Mouse (Mus musculus) embryonic facial prominence, embryonic 15.5 days (tissue): ENCODE measurements around the gene Tap1. TPM values are rescaled to one million over a fixed set of nuclear protein-coding genes. Genes with fewer than 3 reads are reported as not detected.
"Not testable (repeated sequence)": the region's sequence is repeated elsewhere in the genome, so short reads cannot be mapped to it uniquely, and the experiment has no call there.

ENCODE experiments used
- ATAC-seq: fragments of 200-750 bp; cut with Nextera tagmentation; 2 replicates; pipeline ENCODE4 v1.8.0; 2017; ENCODE audit warnings: low read depth, moderate TSS enrichment; ENCODE audit not compliant: insufficient number of reproducible peaks, low FRiP score, low TSS enrichment
- H3K27ac ChIP-seq: fragments of 300-500 bp; sonication (generic); replicated peaks from 2 replicates; pipeline ENCODE4 v1.5.1; 2015; ENCODE audit warnings: mild to moderate bottlenecking, inconsistent platforms
- H3K27me3 ChIP-seq: fragments of 300-500 bp; sonication (generic); 2 replicates; pipeline ENCODE4 v1.6.1; 2015; ENCODE audit warnings: inconsistent platforms
- H3K36me3 ChIP-seq: fragments of 300-500 bp; sonication (generic); 2 replicates; pipeline ENCODE4 v1.6.1; 2015; ENCODE audit warnings: mild to moderate bottlenecking, inconsistent platforms
- H3K4me1 ChIP-seq: fragments of 300-500 bp; sonication (generic); 2 replicates; pipeline ENCODE4 v1.6.1; 2015; ENCODE audit warnings: inconsistent platforms
- H3K4me2 ChIP-seq: fragments of 300-500 bp; sonication (generic); replicated peaks from 2 replicates; pipeline ENCODE4 v1.6.1; 2015; ENCODE audit warnings: mild to moderate bottlenecking, inconsistent platforms
- H3K4me3 ChIP-seq: fragments of 300-500 bp; sonication (generic); replicated peaks from 2 replicates; pipeline ENCODE4 v1.5.1; 2015; ENCODE audit warnings: mild to moderate bottlenecking, inconsistent platforms
- H3K9ac ChIP-seq: fragments of 300-500 bp; sonication (generic); 2 replicates; pipeline ENCODE4 v1.6.1; 2015; ENCODE audit warnings: inconsistent platforms
- H3K9me3 ChIP-seq: fragments of 300-500 bp; sonication (generic); replicated peaks from 2 replicates; pipeline ENCODE4 v1.6.1; 2016; ENCODE audit warnings: inconsistent platforms
- WGBS: fragments of 180-500 bp; shearing (Covaris S2); methylation state at CpG from one replicate; pipeline ENCODE4 v1.1.7; 2015; 5-methylcytosine and 5-hydroxymethylcytosine counted together
- polyA plus RNA-seq: library from polyadenylated mRNA; unstranded; fragments of >200 nt; fragmentation: Nextera tagmentation; extraction: Ambion mirVana; gene quantifications from 2 replicates; pipeline ENCODE4 v1.2.1, GENCODE M21; 2015

Gene Tap1
- polyA plus RNA-seq, 1 experiment from 2014 or later, result 11.9 TPM

DNA sequence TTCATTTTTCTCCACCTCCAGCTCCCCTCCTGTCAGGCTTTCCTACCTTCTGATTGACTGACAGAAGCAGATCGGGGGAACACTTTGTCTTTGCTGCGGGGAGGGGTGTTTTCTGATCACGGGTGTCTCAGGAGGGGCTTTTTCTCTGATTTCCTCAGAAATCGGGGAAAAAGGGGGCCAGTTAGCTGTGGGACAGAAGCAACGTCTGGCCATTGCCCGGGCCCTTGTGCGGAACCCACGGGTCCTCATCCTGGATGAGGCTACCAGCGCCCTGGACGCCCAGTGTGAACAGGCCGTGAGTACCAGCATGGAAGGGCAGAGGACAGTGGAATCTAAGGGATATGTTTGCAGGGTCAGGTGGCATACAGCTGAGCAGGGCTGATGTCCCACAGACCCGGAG lies 27.8 kb downstream of the Tap1 start:
- H3K4me2 ChIP-seq, result no peak overlapping the region
- H3K9ac ChIP-seq, result no peak overlapping the region
- H3K4me1 ChIP-seq, result no peaks in the 10 kb centered on the region
- 81% methylated on average over 12 of the region's 12 CpGs for WGBS
- no peaks in the 10 kb centered on the region for H3K36me3 ChIP-seq
- H3K27me3 ChIP-seq, result peaks cover 57% of the 10 kb centered on the region
- no peak overlapping the region for H3K27ac ChIP-seq
- no peaks in the 10 kb centered on the region for H3K9me3 ChIP-seq
- no peak overlapping the region for H3K4me3 ChIP-seq
- ATAC-seq, result no peak

GRCm38 (mm10) chr17:34217216-34217928 lies 30.0 kb downstream of the Tap1 start:
- Histone ChIP-seq H3K4me1 (no peaks in the 10 kb centered on the region), H3K27ac (no peak overlapping the region), H3K4me3 (no peak overlapping the region), H3K9me3 (no peaks in the 10 kb centered on the region), H3K4me2 (no peak overlapping the region), H3K36me3 (no peaks in the 10 kb centered on the region), H3K9ac (no peak overlapping the region), H3K27me3 (peaks cover 35% of the 10 kb centered on the region)
- no peak for ATAC-seq
- 81% methylated on average over 8 of the region's 8 CpGs for WGBS

GRCm38 (mm10) chr17:34217986-34218385 lies 30.6 kb downstream of the Tap1 start:
- Histone ChIP-seq H3K27ac (no peak overlapping the region), H3K4me3 (no peak overlapping the region), H3K4me2 (no peak overlapping the region), H3K9ac (no peak overlapping the region), H3K36me3 (no peaks in the 10 kb centered on the region), H3K27me3 (peaks cover 29% of the 10 kb centered on the region), H3K9me3 (no peaks in the 10 kb centered on the region), H3K4me1 (no peaks in the 10 kb centered on the region)
- 91% methylated on average over 5 of the region's 5 CpGs for WGBS
- ATAC-seq, result no peak

- no peak overlapping the region for H3K4me2 ChIP-seq
- H3K4me3 ChIP-seq, result no peak overlapping the region
- 84% methylated on average over 11 of the region's 11 CpGs for WGBS
- H3K4me1 ChIP-seq, result no peaks in the 10 kb centered on the region
- H3K9ac ChIP-seq, result no peak overlapping the region
- no peaks in the 10 kb centered on the region for H3K36me3 ChIP-seq
- no peak for ATAC-seq
- H3K9me3 ChIP-seq, result no peaks in the 10 kb centered on the region
- peaks cover 22% of the 10 kb centered on the region for H3K27me3 ChIP-seq
- no peak overlapping the region for H3K27ac ChIP-seq
Measured at GRCm38 (mm10) chr17:34218675-34219074, 31.3 kb downstream of the Tap1 start.

- not testable (repeated sequence) for H3K4me1 ChIP-seq, H3K9me3 ChIP-seq, H3K36me3 ChIP-seq, ATAC-seq, H3K4me2 ChIP-seq, H3K27ac ChIP-seq, H3K9ac ChIP-seq, H3K4me3 ChIP-seq
- whole genome bisulfite sequencing, result 85% methylated on average over 8 of the region's 11 CpGs
- H3K27me3 ChIP-seq, result peaks cover 18% of the 10 kb centered on the region
Measured at GRCm38 (mm10) chr17:34219096-34219495, 31.7 kb downstream of the Tap1 start.

DNA sequence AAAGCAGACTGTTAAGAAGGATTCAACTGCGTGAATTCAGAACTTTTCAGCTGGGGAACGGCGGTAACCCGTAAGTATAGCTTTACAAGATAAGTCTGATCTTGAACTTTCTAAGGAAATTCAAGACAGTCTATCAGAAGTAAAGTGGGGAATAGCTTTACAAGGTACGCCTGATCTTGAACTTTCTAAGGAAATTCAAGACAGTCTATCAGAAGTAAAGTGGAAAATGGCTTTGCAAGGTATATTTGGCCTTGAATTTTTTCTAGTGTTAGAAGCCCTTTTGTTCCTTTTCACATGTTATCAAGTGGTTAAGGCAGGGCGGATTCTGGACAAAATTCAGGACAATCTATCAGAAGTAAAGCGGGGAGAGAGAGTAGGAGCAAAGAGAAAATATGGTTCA lies 32.4 kb downstream of the Tap1 start:
- H3K36me3 ChIP-seq, result not testable (repeated sequence)

GRCm38 (mm10) chr17:34220401-34220800 lies 33.0 kb downstream of the Tap1 start:
- not testable (repeated sequence) for H3K4me2 ChIP-seq, ATAC-seq, H3K27ac ChIP-seq, H3K9me3 ChIP-seq, H3K4me3 ChIP-seq, H3K36me3 ChIP-seq, H3K4me1 ChIP-seq, H3K27me3 ChIP-seq, H3K9ac ChIP-seq
- 95% methylated on average over 4 of the region's 16 CpGs for WGBS

More for the DNA sequence above, 32.4 kb downstream of the Tap1 start:
- not testable (repeated sequence) for ATAC-seq, H3K27ac ChIP-seq, H3K9me3 ChIP-seq, H3K4me3 ChIP-seq, H3K4me1 ChIP-seq, H3K4me2 ChIP-seq, H3K9ac ChIP-seq
- WGBS, result 93% methylated on average over 3 of the region's 7 CpGs
- peaks cover 12% of the 10 kb centered on the region for H3K27me3 ChIP-seq

DNA sequence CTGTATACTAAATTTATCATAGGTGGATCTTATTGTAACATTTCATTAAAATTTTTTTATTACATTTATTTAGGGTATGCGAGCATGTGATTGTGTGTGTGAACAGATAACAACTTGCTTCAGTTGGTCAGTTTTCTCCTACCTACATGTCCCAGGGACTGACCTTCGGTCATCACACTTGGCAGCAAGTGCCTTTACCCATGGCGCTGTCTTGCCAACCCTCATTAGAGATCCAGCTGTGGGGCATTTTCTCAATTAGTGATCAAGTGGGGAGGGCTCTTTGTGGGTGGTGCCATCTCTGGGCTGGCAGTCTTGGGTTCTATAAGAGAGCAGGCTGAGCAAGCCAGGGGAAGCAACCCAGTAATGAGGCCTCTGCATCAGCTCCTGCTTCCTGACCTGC lies 37.5 kb downstream of the Tap1 start:
- H3K27me3 ChIP-seq, result no peaks in the 10 kb centered on the region
- no peak overlapping the region for H3K4me3 ChIP-seq
- no peak overlapping the region for H3K9ac ChIP-seq
- no peaks in the 10 kb centered on the region for H3K9me3 ChIP-seq
- H3K4me1 ChIP-seq, result no peaks in the 10 kb centered on the region
- WGBS, result 87% methylated on average over 3 of the region's 3 CpGs
- no peaks in the 10 kb centered on the region for H3K36me3 ChIP-seq
- ATAC-seq, result no peak
- no peak overlapping the region for H3K4me2 ChIP-seq
- H3K27ac ChIP-seq, result no peak overlapping the region

- Histone ChIP-seq H3K4me1 (no peaks in the 10 kb centered on the region), H3K36me3 (no peaks in the 10 kb centered on the region), H3K27me3 (no peaks in the 10 kb centered on the region), H3K27ac (no peak overlapping the region), H3K9ac (no peak overlapping the region), H3K9me3 (no peaks in the 10 kb centered on the region), H3K4me2 (no peak overlapping the region), H3K4me3 (no peak overlapping the region)
- ATAC-seq, result no peak
- 95% methylated on average over 8 of the region's 8 CpGs for WGBS
Measured at GRCm38 (mm10) chr17:34225426-34225825, 38.1 kb downstream of the Tap1 start.

- H3K9me3 ChIP-seq, H3K9ac ChIP-seq, H3K27me3 ChIP-seq, ATAC-seq, H3K4me3 ChIP-seq, H3K4me2 ChIP-seq, H3K27ac ChIP-seq, H3K4me1 ChIP-seq, H3K36me3 ChIP-seq: not testable (repeated sequence)
- WGBS, result 99% methylated on average over 15 of the region's 23 CpGs
Measured at GRCm38 (mm10) chr17:34225911-34226310, 38.6 kb downstream of the Tap1 start.

- not testable (repeated sequence) for ATAC-seq, H3K36me3 ChIP-seq, H3K27ac ChIP-seq, H3K9ac ChIP-seq, H3K4me2 ChIP-seq, H3K27me3 ChIP-seq, H3K4me1 ChIP-seq, H3K4me3 ChIP-seq, H3K9me3 ChIP-seq
- 97% methylated on average over 7 of the region's 9 CpGs for WGBS
Measured at GRCm38 (mm10) chr17:34230971-34231370, 43.6 kb downstream of the Tap1 start.

DNA sequence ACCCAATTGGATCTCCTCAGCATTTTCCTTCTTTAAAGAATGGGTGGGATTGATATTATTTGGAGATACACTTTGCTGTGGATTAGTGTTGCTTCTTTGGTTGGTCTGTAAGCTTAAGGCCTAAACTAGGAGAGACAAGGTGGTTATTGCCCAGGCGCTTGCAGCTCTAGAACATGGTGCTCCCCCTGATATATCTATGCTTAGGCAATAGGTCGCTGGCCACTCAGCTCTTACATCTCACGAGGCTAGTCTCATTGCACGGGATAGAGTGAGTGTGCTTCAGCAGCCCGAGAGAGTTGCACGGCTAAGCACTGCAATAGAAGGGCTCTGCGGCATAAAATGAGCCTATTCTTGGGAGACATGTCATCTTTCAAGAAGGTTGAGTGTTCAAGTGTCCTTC lies 44.7 kb downstream of the Tap1 start:
- not testable (repeated sequence) for H3K27ac ChIP-seq, H3K9ac ChIP-seq
- 92% methylated on average over 6 of the region's 7 CpGs for WGBS

More for the DNA sequence above, 44.7 kb downstream of the Tap1 start:
- not testable (repeated sequence) for H3K9me3 ChIP-seq, ATAC-seq, H3K4me3 ChIP-seq, H3K4me1 ChIP-seq, H3K4me2 ChIP-seq, H3K27me3 ChIP-seq, H3K36me3 ChIP-seq
